Mouse (Mus musculus) intestine, embryonic 15.5 days (tissue): Measurements from ENCODE around the gene Fam198b. TPM values are rescaled to one million over a fixed set of nuclear protein-coding genes. Genes with fewer than 3 reads are reported as not detected.

ENCODE experiments used
- ATAC-seq: fragments of 200-750 bp; cut with Nextera tagmentation; 2 replicates; pipeline ENCODE4 v1.8.0; 2017; ENCODE audit warnings: moderate TSS enrichment, moderate library complexity
- H3K27ac ChIP-seq: fragments of 300-500 bp; sonication (generic); 2 replicates; pipeline ENCODE4 v1.5.1; 2015; ENCODE audit warnings: mild to moderate bottlenecking, inconsistent platforms
- H3K27me3 ChIP-seq: fragments of 300-500 bp; sonication (generic); replicated peaks from 2 replicates; pipeline ENCODE4 v1.6.1; 2015; ENCODE audit warnings: inconsistent platforms
- H3K36me3 ChIP-seq: fragments of 300-500 bp; sonication (generic); 2 replicates; pipeline ENCODE4 v1.6.1; 2015; ENCODE audit warnings: inconsistent platforms
- H3K4me1 ChIP-seq: fragments of 300-500 bp; sonication (generic); replicated peaks from 2 replicates; pipeline ENCODE4 v1.6.1; 2015; ENCODE audit warnings: inconsistent platforms
- H3K4me2 ChIP-seq: fragments of 300-500 bp; sonication (generic); replicated peaks from 2 replicates; pipeline ENCODE4 v1.6.1; 2015; ENCODE audit warnings: mild to moderate bottlenecking, inconsistent platforms
- H3K4me3 ChIP-seq: fragments of 300-500 bp; sonication (generic); replicated peaks from 2 replicates; pipeline ENCODE4 v1.5.1; 2015; ENCODE audit warnings: inconsistent platforms
- H3K9ac ChIP-seq: fragments of 300-500 bp; sonication (generic); 2 replicates; pipeline ENCODE4 v1.6.1; 2015; ENCODE audit warnings: inconsistent platforms
- H3K9me3 ChIP-seq: fragments of 300-500 bp; sonication (generic); 2 replicates; pipeline ENCODE4 v1.6.1; 2016; ENCODE audit warnings: inconsistent platforms
- WGBS: fragments of 180-500 bp; shearing (Covaris S2); methylation state at CpG from one replicate; pipeline ENCODE4 v1.1.7; 2015; 5-methylcytosine and 5-hydroxymethylcytosine counted together
- polyA plus RNA-seq: library from polyadenylated mRNA; unstranded; fragments of >200 nt; fragmentation: Nextera tagmentation; extraction: Ambion mirVana; gene quantifications from 2 replicates; pipeline ENCODE4 v1.2.1, GENCODE M21; 2015

Fam198b gene
- 13.0 and 14.4 TPM in 2 replicates for polyA plus RNA-seq

- no peaks in the 10 kb centered on the region for H3K27me3 ChIP-seq
- no peaks in the 10 kb centered on the region for H3K36me3 ChIP-seq
- 38% methylated on average over 5 of the region's 5 CpGs for WGBS
- no peak within 1 kb of the TSS for H3K27ac ChIP-seq
- H3K4me2 ChIP-seq, result peak within 1 kb of the TSS; percentile 54
- H3K4me3 ChIP-seq, result peak within 1 kb of the TSS; percentile 18; the same call in 1 of the 2 replicates
- H3K9me3 ChIP-seq, result no peaks in the 10 kb centered on the region
- no peak for ATAC-seq
- peaks cover 11% of the 10 kb centered on the region; the same call in 1 of the 2 replicates for H3K4me1 ChIP-seq
- H3K9ac ChIP-seq, result peak within 1 kb of the TSS; percentile 37
Observed at GRCm38 (mm10) chr3:79884305-79884704, at the start of gene Fam198b. Gene Fam198b (plus strand): TSS chr3:79884533.

- no peaks in the 10 kb centered on the region for H3K9me3 ChIP-seq
- no peak overlapping the region for H3K27ac ChIP-seq
- no peaks in the 10 kb centered on the region for H3K4me1 ChIP-seq
- ATAC-seq, result no peak
- H3K4me2 ChIP-seq, result no peak overlapping the region
- no peaks in the 10 kb centered on the region for H3K36me3 ChIP-seq
- no peak overlapping the region for H3K9ac ChIP-seq
- H3K27me3 ChIP-seq, result no peaks in the 10 kb centered on the region
- 51% methylated on average over 6 of the region's 6 CpGs for WGBS
- no peak overlapping the region for H3K4me3 ChIP-seq
Observed at GRCm38 (mm10) chr3:79838751-79839150, 45.6 kb upstream of the Fam198b start.

- Histone ChIP-seq H3K4me1 (no peaks in the 10 kb centered on the region), H3K27ac (no peak overlapping the region), H3K4me3 (peak overlapping the region; percentile 50), H3K9me3 (no peaks in the 10 kb centered on the region), H3K4me2 (peak overlapping the region; percentile 81), H3K36me3 (no peaks in the 10 kb centered on the region), H3K27me3 (no peaks in the 10 kb centered on the region), H3K9ac (no peak overlapping the region)
- 53% methylated on average over 6 of the region's 6 CpGs for WGBS
- ATAC-seq, result peak; percentile 25
Observed at GRCm38 (mm10) chr3:79841475-79841874, 42.9 kb upstream of the Fam198b start.

- Histone ChIP-seq H3K27ac (peak overlapping the region; percentile 86), H3K4me1 (no peaks in the 10 kb centered on the region), H3K4me2 (peak overlapping the region; percentile 81), H3K4me3 (peak overlapping the region; percentile 50), H3K9ac (peak overlapping the region; percentile 62; the same call in 1 of the 2 replicates), H3K9me3 (no peaks in the 10 kb centered on the region), H3K27me3 (no peaks in the 10 kb centered on the region), H3K36me3 (no peaks in the 10 kb centered on the region)
- ATAC-seq, result peak; percentile 85
- WGBS, result 4% methylated on average over 12 of the region's 12 CpGs
Observed at GRCm38 (mm10) chr3:79842165-79842564, 42.2 kb upstream of the Fam198b start.

- H3K9me3 ChIP-seq, result no peaks in the 10 kb centered on the region
- WGBS, result under 1% methylated on average over 19 of the region's 19 CpGs
- peak overlapping the region; percentile 86 for H3K27ac ChIP-seq
- H3K4me2 ChIP-seq, result peak overlapping the region; percentile 81
- no peaks in the 10 kb centered on the region for H3K4me1 ChIP-seq
- peak overlapping the region; percentile 50 for H3K4me3 ChIP-seq
- H3K36me3 ChIP-seq, result no peaks in the 10 kb centered on the region
- ATAC-seq, result peak; percentile 93
- peak overlapping the region; percentile 62 for H3K9ac ChIP-seq
- no peaks in the 10 kb centered on the region for H3K27me3 ChIP-seq
Observed at GRCm38 (mm10) chr3:79842616-79843016, 41.7 kb upstream of the Fam198b start.

GRCm38 (mm10) chr3:79843999-79844398 is 40.3 kb upstream of the Fam198b start:
- no peaks in the 10 kb centered on the region for H3K27me3 ChIP-seq
- 80% methylated on average over 9 of the region's 9 CpGs for WGBS
- no peak for ATAC-seq

GRCm38 (mm10) chr3:79846633-79847032 is 37.7 kb upstream of the Fam198b start:
- 78% methylated on average over 5 of the region's 5 CpGs for WGBS
- Histone ChIP-seq H3K27ac (no peak overlapping the region), H3K4me3 (no peak overlapping the region), H3K4me1 (no peaks in the 10 kb centered on the region), H3K4me2 (no peak overlapping the region), H3K27me3 (no peaks in the 10 kb centered on the region), H3K9ac (no peak overlapping the region), H3K9me3 (no peaks in the 10 kb centered on the region), H3K36me3 (no peaks in the 10 kb centered on the region)
- ATAC-seq, result no peak

More at GRCm38 (mm10) chr3:79843999-79844398, 40.3 kb upstream of the Fam198b start:
- Histone ChIP-seq H3K4me2 (no peak overlapping the region), H3K36me3 (no peaks in the 10 kb centered on the region), H3K4me1 (no peaks in the 10 kb centered on the region), H3K27ac (no peak overlapping the region), H3K4me3 (no peak overlapping the region), H3K9me3 (no peaks in the 10 kb centered on the region), H3K9ac (no peak overlapping the region)

GRCm38 (mm10) chr3:79848841-79849240 is 35.5 kb upstream of the Fam198b start:
- H3K4me3 ChIP-seq, result no peak overlapping the region
- H3K4me2 ChIP-seq, result no peak overlapping the region
- H3K4me1 ChIP-seq, result peaks cover 6% of the 10 kb centered on the region; the same call in 1 of the 2 replicates
- no peak overlapping the region for H3K27ac ChIP-seq
- no peak overlapping the region for H3K9ac ChIP-seq
- 43% methylated on average over 4 of the region's 4 CpGs for WGBS
- no peaks in the 10 kb centered on the region for H3K9me3 ChIP-seq
- ATAC-seq, result 0 out of 2 replicates have a peak, but pooled peaks have one; percentile 8
- no peaks in the 10 kb centered on the region for H3K27me3 ChIP-seq
- no peaks in the 10 kb centered on the region for H3K36me3 ChIP-seq

GRCm38 (mm10) chr3:79849621-79850020 is 34.7 kb upstream of the Fam198b start:
- ATAC-seq, result peak; percentile 88
- H3K9ac ChIP-seq, result no peak overlapping the region
- H3K4me3 ChIP-seq, result no peak overlapping the region
- H3K4me2 ChIP-seq, result no peak overlapping the region
- H3K36me3 ChIP-seq, result no peaks in the 10 kb centered on the region
- H3K9me3 ChIP-seq, result no peaks in the 10 kb centered on the region
- WGBS, result 66% methylated on average over 2 of the region's 2 CpGs
- H3K4me1 ChIP-seq, result peaks cover 6% of the 10 kb centered on the region; the same call in 1 of the 2 replicates
- no peaks in the 10 kb centered on the region for H3K27me3 ChIP-seq
- peak overlapping the region; percentile 69 for H3K27ac ChIP-seq

GRCm38 (mm10) chr3:79850656-79851055 is 33.7 kb upstream of the Fam198b start:
- Histone ChIP-seq H3K9me3 (no peaks in the 10 kb centered on the region), H3K36me3 (no peaks in the 10 kb centered on the region), H3K27me3 (no peaks in the 10 kb centered on the region), H3K4me3 (no peak overlapping the region), H3K9ac (no peak overlapping the region), H3K4me2 (no peak overlapping the region), H3K4me1 (peaks cover 6% of the 10 kb centered on the region; the same call in 1 of the 2 replicates), H3K27ac (no peak overlapping the region)
- no peak for ATAC-seq
- 46% methylated on average over 6 of the region's 6 CpGs for WGBS

GRCm38 (mm10) chr3:79852108-79852507 is 32.2 kb upstream of the Fam198b start:
- 45% methylated on average over 3 of the region's 3 CpGs for WGBS

GRCm38 (mm10) chr3:79852654-79853166 is 31.6 kb upstream of the Fam198b start, which contains the start of gene Tmem144:
Gene Tmem144 (minus strand): TSS chr3:79852773.
- 60% methylated on average over 8 of the region's 8 CpGs for WGBS
- H3K27ac ChIP-seq, result peak within 1 kb of the TSS; percentile 27
- ATAC-seq, result peak; percentile 36
- no peaks in the 10 kb centered on the region for H3K36me3 ChIP-seq
- no peak within 1 kb of the TSS for H3K4me3 ChIP-seq
- H3K4me1 ChIP-seq, result peaks cover 6% of the 10 kb centered on the region; the same call in 1 of the 2 replicates
- H3K9ac ChIP-seq, result no peak within 1 kb of the TSS
- H3K4me2 ChIP-seq, result no peak within 1 kb of the TSS
- H3K27me3 ChIP-seq, result no peaks in the 10 kb centered on the region
- no peaks in the 10 kb centered on the region for H3K9me3 ChIP-seq

More at GRCm38 (mm10) chr3:79852108-79852507, 32.2 kb upstream of the Fam198b start:
- Histone ChIP-seq H3K4me2 (no peak overlapping the region), H3K27me3 (no peaks in the 10 kb centered on the region), H3K27ac (peak overlapping the region; percentile 27), H3K9me3 (no peaks in the 10 kb centered on the region), H3K4me3 (no peak overlapping the region), H3K36me3 (no peaks in the 10 kb centered on the region), H3K4me1 (peaks cover 6% of the 10 kb centered on the region; the same call in 1 of the 2 replicates), H3K9ac (no peak overlapping the region)
- ATAC-seq, result peak; percentile 52

- WGBS, result 65% methylated on average over 5 of the region's 5 CpGs
- Histone ChIP-seq H3K36me3 (no peaks in the 10 kb centered on the region), H3K9me3 (no peaks in the 10 kb centered on the region), H3K27me3 (no peaks in the 10 kb centered on the region), H3K4me1 (0 out of 2 replicates have a peak, but pooled peaks cover 2% of the 10 kb centered on the region), H3K27ac (no peak overlapping the region), H3K4me2 (no peak overlapping the region), H3K4me3 (no peak overlapping the region), H3K9ac (no peak overlapping the region)
- no peak for ATAC-seq
Observed at GRCm38 (mm10) chr3:79857780-79858179, 26.6 kb upstream of the Fam198b start.
